Mouse (Mus musculus) liver, postnatal 0 days (tissue): ENCODE results near the gene Dkkl1. TPM values are rescaled to one million over a fixed set of nuclear protein-coding genes. Genes with fewer than 3 reads are reported as not detected.
"Not testable (repeated sequence)": the region's sequence is repeated elsewhere in the genome, so short reads cannot be mapped to it uniquely, and the experiment has no call there.

Experiments used
- ATAC-seq: fragments of 200-750 bp; cut with Nextera tagmentation; 2 replicates; pipeline ENCODE4 v1.8.0; 2017; ENCODE audit warnings: mild to moderate bottlenecking, moderate library complexity
- DNase-seq: peaks from one replicate; pipeline ENCODE4 v3.0.0-alpha.2; 2016
- H3K27ac ChIP-seq: fragments of 300-500 bp; sonication (generic); 2 replicates; pipeline ENCODE4 v1.5.1; 2014; ENCODE audit warnings: antibody characterized with exemption, moderate library complexity, mild to moderate bottlenecking, low read depth
- H3K27me3 ChIP-seq: fragments of 300-500 bp; sonication (generic); 2 replicates; pipeline ENCODE4 v1.6.1; 2014; ENCODE audit warnings: low read length, control low read depth, mixed read lengths; ENCODE audit not compliant: insufficient read depth
- H3K36me3 ChIP-seq: fragments of 300-500 bp; sonication (generic); replicated peaks from 2 replicates; pipeline ENCODE4 v1.6.1; 2014; ENCODE audit warnings: mild to moderate bottlenecking, control low read depth, low read length, moderate library complexity, mixed read lengths; ENCODE audit not compliant: insufficient read depth
- H3K4me1 ChIP-seq: fragments of 300-500 bp; sonication (generic); 2 replicates; pipeline ENCODE4 v1.6.1; 2014; ENCODE audit warnings: antibody characterized with exemption, mild to moderate bottlenecking, control low read depth; ENCODE audit not compliant: insufficient read depth
- H3K4me2 ChIP-seq: fragments of 300-500 bp; sonication (generic); 2 replicates; pipeline ENCODE4 v1.6.1; 2014; ENCODE audit warnings: low read depth, mild to moderate bottlenecking, low read length, moderate library complexity, mixed read lengths
- H3K4me3 ChIP-seq: fragments of 300-500 bp; sonication (generic); 2 replicates; pipeline ENCODE4 v1.5.1; 2014; ENCODE audit warnings: low read depth, low read length
- H3K9ac ChIP-seq: fragments of 300-500 bp; sonication (generic); replicated peaks from 2 replicates; pipeline ENCODE4 v1.6.1; 2014; ENCODE audit warnings: mild to moderate bottlenecking, moderate library complexity
- H3K9me3 ChIP-seq: fragments of 300-500 bp; sonication (generic); 2 replicates; pipeline ENCODE4 v1.6.1; 2016; ENCODE audit warnings: mild to moderate bottlenecking, control low read depth, low read length, mixed read lengths
- CTCF ChIP-seq: sonication (generic); IDR thresholded peaks from 2 replicates; pipeline ENCODE4 v1.5.1; 2016; ENCODE audit warnings: antibody characterized with exemption, low read depth
- EP300 ChIP-seq: IDR thresholded peaks from 2 replicates; pipeline ENCODE4 v1.6.1; 2016; ENCODE audit warnings: antibody characterized with exemption, low read depth, mild to moderate bottlenecking
- WGBS: fragments of 180-500 bp; shearing (Covaris S2); extraction: QIAGEN DNeasy Blood & Tissue Kit; methylation state at CpG from one replicate; pipeline ENCODE4 v1.1.7; 2014; ENCODE audit not compliant: insufficient replicate concordance; 5-methylcytosine and 5-hydroxymethylcytosine counted together
- polyA plus RNA-seq: library from polyadenylated mRNA; unstranded; fragments of >200 nt; fragmentation: Nextera tagmentation; extraction: Ambion mirVana; gene quantifications from 2 replicates; pipeline ENCODE4 v1.2.1, GENCODE M21; 2015

Dkkl1 gene
- polyA plus RNA-seq, result 0.95 and 1.5 TPM in 2 replicates

GRCm38 (mm10) chr7:45211851-45212251 lies at the start of gene Dkkl1:
Dkkl1 (minus strand) TSS chr7:45212147.
- DNase-seq, result peak; percentile 59
- Histone ChIP-seq H3K9ac (no peak within 1 kb of the TSS), H3K27ac (no peak within 1 kb of the TSS), H3K27me3 (peaks cover 12% of the 10 kb centered on the region), H3K9me3 (no peaks in the 10 kb centered on the region), H3K36me3 (no peaks in the 10 kb centered on the region), H3K4me3 (peak within 1 kb of the TSS; percentile 25; the same call in 1 of the 2 replicates), H3K4me1 (peaks cover 28% of the 10 kb centered on the region), H3K4me2 (peak within 1 kb of the TSS; percentile 56)
- peak; percentile 18; the same call in 1 of the 2 replicates for ATAC-seq
- WGBS, result 5% methylated on average over 17 of the region's 17 CpGs
- TF ChIP-seq CTCF, result no peak
- TF ChIP-seq EP300, result no peak

GRCm38 (mm10) chr7:45259281-45259680 lies 47.3 kb upstream of the Dkkl1 start:
- no peaks in the 10 kb centered on the region for H3K4me1 ChIP-seq
- no peak for DNase-seq
- TF ChIP-seq CTCF, result no peak
- TF ChIP-seq EP300, result no peak
- no peaks in the 10 kb centered on the region; the same call in 1 of the 2 replicates for H3K27me3 ChIP-seq
- ATAC-seq, result no peak
- H3K9ac ChIP-seq, result no peak overlapping the region
- H3K36me3 ChIP-seq, result no peaks in the 10 kb centered on the region
- WGBS, result 66% methylated on average over 8 of the region's 8 CpGs
- no peaks in the 10 kb centered on the region for H3K9me3 ChIP-seq
- H3K4me3 ChIP-seq, result no peak overlapping the region
- no peak overlapping the region for H3K27ac ChIP-seq
- H3K4me2 ChIP-seq, result no peak overlapping the region

- TF ChIP-seq EP300 (no peak), CTCF (no peak)
- Histone ChIP-seq H3K27ac (no peak overlapping the region), H3K4me1 (no peaks in the 10 kb centered on the region), H3K4me3 (no peak overlapping the region), H3K27me3 (no peaks in the 10 kb centered on the region; the same call in 1 of the 2 replicates), H3K9ac (no peak overlapping the region), H3K9me3 (no peaks in the 10 kb centered on the region), H3K4me2 (no peak overlapping the region), H3K36me3 (no peaks in the 10 kb centered on the region)
- 63% methylated on average over 11 of the region's 11 CpGs for WGBS
- ATAC-seq (no peak), DNase-seq (no peak)
Measured at GRCm38 (mm10) chr7:45257063-45257840, 45.3 kb upstream of the Dkkl1 start.

GRCm38 (mm10) chr7:45255822-45256221 lies 43.9 kb upstream of the Dkkl1 start:
- not testable (repeated sequence) for H3K27ac ChIP-seq, H3K27me3 ChIP-seq, H3K4me2 ChIP-seq, H3K36me3 ChIP-seq, H3K9ac ChIP-seq, H3K4me3 ChIP-seq, DNase-seq, H3K4me1 ChIP-seq, ATAC-seq, H3K9me3 ChIP-seq
- WGBS, result 63% methylated on average over 5 of the region's 7 CpGs

- no peaks in the 10 kb centered on the region for H3K27me3 ChIP-seq
- H3K4me2 ChIP-seq, result no peak overlapping the region
- no peak for DNase-seq
- H3K4me1 ChIP-seq, result no peaks in the 10 kb centered on the region
- WGBS, result 83% methylated on average over 8 of the region's 8 CpGs
- H3K9ac ChIP-seq, result no peak overlapping the region
- TF ChIP-seq CTCF (no peak), EP300 (no peak)
- no peak overlapping the region for H3K27ac ChIP-seq
- H3K4me3 ChIP-seq, result no peak overlapping the region
- H3K9me3 ChIP-seq, result no peaks in the 10 kb centered on the region
- ATAC-seq, result no peak
- no peaks in the 10 kb centered on the region for H3K36me3 ChIP-seq
Measured at GRCm38 (mm10) chr7:45253806-45254205, 41.9 kb upstream of the Dkkl1 start.

- Histone ChIP-seq H3K4me2 (no peak overlapping the region), H3K27ac (no peak overlapping the region), H3K9ac (no peak overlapping the region), H3K4me3 (no peak overlapping the region), H3K9me3 (no peaks in the 10 kb centered on the region), H3K36me3 (no peaks in the 10 kb centered on the region), H3K4me1 (no peaks in the 10 kb centered on the region), H3K27me3 (no peaks in the 10 kb centered on the region)
- no peak for ATAC-seq
- TF ChIP-seq EP300, result no peak
- peak; percentile 19; the same call in 1 of the 2 replicates for TF ChIP-seq CTCF
- 31% methylated on average over 3 of the region's 3 CpGs for WGBS
- no peak for DNase-seq
Measured at GRCm38 (mm10) chr7:45247666-45248065, 35.7 kb upstream of the Dkkl1 start.
